In the genomic region with DNA sequence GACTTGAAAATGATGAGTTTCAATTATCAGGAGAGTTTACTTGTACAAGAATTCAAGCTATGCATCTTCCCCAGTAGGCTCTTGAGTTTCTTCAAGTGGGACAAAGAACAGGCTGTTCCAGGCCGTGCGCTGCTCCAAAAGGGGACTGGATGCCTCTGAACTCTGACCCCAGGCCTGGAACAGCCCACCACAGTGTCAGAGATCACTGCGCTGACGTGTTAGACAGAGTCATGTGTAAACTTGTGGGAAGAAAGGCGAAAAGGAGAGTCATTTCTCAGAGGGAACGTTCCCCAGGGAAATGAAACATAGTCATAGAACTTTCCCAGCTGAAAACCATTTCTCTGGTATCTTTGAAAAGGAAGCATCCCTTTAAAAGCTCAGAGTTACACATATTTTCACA, we compare ENCODE assay signal across 13 mouse cellular contexts.
DNase-seq lines count a peak whose midpoint lies in the region; ATAC-seq lines count a peak whose summit lies in the region.
"Had no signal": no experiment of that assay in that cellular context is flagged by ENCODE, and none has a peak within 500 bp of the region (broad histone marks: within the 10 kb centered on the region; RNA-seq: fewer than 3 reads in every experiment).

No protein-coding gene starts in this region.

- H3K27ac ChIP-seq in hindbrain, embryonic 10.5 days = no peak overlapping the region
- no peak overlapping the region for H3K27ac ChIP-seq in hindbrain, embryonic 12.5 days
- H3K27ac ChIP-seq in lung, embryonic 16.5 days (ENCODE audit: low read length) = no peak overlapping the region
- no peak overlapping the region for H3K27ac ChIP-seq in forebrain, embryonic 10.5 days
- H3K27ac ChIP-seq: layer of hippocampus, adult 2 months; liver, embryonic 14.5 days had no signal

- intact Hi-C loops in heart, postnatal 10 days (cut with DNase I) = no loop called here

- no peaks in the 10 kb centered on the region for H3K27me3 ChIP-seq in hindbrain, embryonic 10.5 days (ENCODE audit: insufficient read depth, poor library complexity, severe bottlenecking)
- no peaks in the 10 kb centered on the region for H3K27me3 ChIP-seq in hindbrain, embryonic 12.5 days
- H3K27me3 ChIP-seq in lung, embryonic 16.5 days (ENCODE audit: control insufficient read depth, insufficient read depth, low read depth, low read length) = no peaks in the 10 kb centered on the region
- no peaks in the 10 kb centered on the region for H3K27me3 ChIP-seq in forebrain, embryonic 10.5 days (ENCODE audit: poor library complexity, severe bottlenecking)

- DNase-seq in hindbrain, embryonic 10.5 days (ENCODE audit: low spot score) = peak; percentile 72
- DNase-seq in R1 (ENCODE audit: low read depth, low spot score) = peak; percentile 27
- peak; percentile 61 to 69 for DNase-seq in heart, postnatal 10 days
- DNase-seq in right cerebral cortex, postnatal 10 days (ENCODE audit: low spot score in 2 of 2) = no peak
- no peak for DNase-seq in forebrain, embryonic 10.5 days (ENCODE audit: extremely low spot score, low spot score)
- DNase-seq: adrenal gland, postnatal 10 days; cerebellum, adult 9-11 months; forebrain, postnatal 0 days had no signal

- no peaks in the 10 kb centered on the region for H3K36me3 ChIP-seq in hindbrain, embryonic 10.5 days
- no peaks in the 10 kb centered on the region for H3K36me3 ChIP-seq in hindbrain, embryonic 12.5 days
- no peaks in the 10 kb centered on the region for H3K36me3 ChIP-seq in lung, embryonic 16.5 days (ENCODE audit: control insufficient read depth, insufficient read depth, low read length)
- no peaks in the 10 kb centered on the region for H3K36me3 ChIP-seq in forebrain, embryonic 10.5 days (replicated peaks)

- no peak for ATAC-seq in hindbrain, embryonic 12.5 days (ENCODE audit: low FRiP score)
- peak; percentile 76; the same call in 1 of the 2 replicates for ATAC-seq in lung, embryonic 16.5 days (ENCODE audit: low read depth)
- ATAC-seq in megakaryocyte-erythroid progenitor cell, adult 5-6 weeks (replicated peaks; ENCODE audit: low FRiP score, low TSS enrichment, poor library complexity, severe bottlenecking) = no peak
- ATAC-seq: forebrain, postnatal 0 days had no signal

- H3K4me1 ChIP-seq in hindbrain, embryonic 10.5 days (replicated peaks) = peaks cover 5% of the 10 kb centered on the region
- no peaks in the 10 kb centered on the region for H3K4me1 ChIP-seq in hindbrain, embryonic 12.5 days
- H3K4me1 ChIP-seq in lung, embryonic 16.5 days (replicated peaks; ENCODE audit: control insufficient read depth, insufficient read depth, low read length) = no peaks in the 10 kb centered on the region
- peaks cover 9% of the 10 kb centered on the region; the same call in 1 of the 2 replicates for H3K4me1 ChIP-seq in forebrain, embryonic 10.5 days

- no peak overlapping the region for H3K4me3 ChIP-seq in hindbrain, embryonic 10.5 days
- H3K4me3 ChIP-seq in hindbrain, embryonic 12.5 days = no peak overlapping the region
- no peak overlapping the region for H3K4me3 ChIP-seq in lung, embryonic 16.5 days (ENCODE audit: low read length)
- H3K4me3 ChIP-seq in forebrain, embryonic 10.5 days = no peak overlapping the region
- H3K4me3 ChIP-seq: layer of hippocampus, adult 2 months had no signal

- H3K4me2 ChIP-seq in hindbrain, embryonic 12.5 days (replicated peaks) = no peak overlapping the region
- H3K4me2 ChIP-seq in lung, embryonic 16.5 days (ENCODE audit: low read depth, low read length) = no peak overlapping the region

- no peaks in the 10 kb centered on the region for H3K9me3 ChIP-seq in hindbrain, embryonic 10.5 days
- H3K9me3 ChIP-seq in hindbrain, embryonic 12.5 days (replicated peaks) = no peaks in the 10 kb centered on the region
- H3K9me3 ChIP-seq in lung, embryonic 16.5 days (ENCODE audit: control insufficient read depth, low read length) = no peaks in the 10 kb centered on the region
- no peaks in the 10 kb centered on the region for H3K9me3 ChIP-seq in forebrain, embryonic 10.5 days

- H3K9ac ChIP-seq in hindbrain, embryonic 12.5 days = no peak overlapping the region
- no peak overlapping the region for H3K9ac ChIP-seq in lung, embryonic 16.5 days (ENCODE audit: low read length)
- H3K9ac ChIP-seq: forebrain, postnatal 0 days; liver, embryonic 14.5 days had no signal

- 20% methylated on average over 6 of the region's 6 CpGs for WGBS in hindbrain, embryonic 10.5 days
- WGBS in hindbrain, embryonic 12.5 days = 42% methylated on average over 6 of the region's 6 CpGs
- 33% methylated on average over 6 of the region's 6 CpGs for WGBS in lung, embryonic 16.5 days
- WGBS in forebrain, embryonic 10.5 days = 64% methylated on average over 6 of the region's 6 CpGs

Comparison
In these comparisons a context has a peak if more than half of its experiments do, and no peak if none do; other contexts are left out.
1. DNase-seq: peak in hindbrain, embryonic 10.5 days (single experiment), R1 (single experiment) and heart, postnatal 10 days (2 of 2); none in right cerebral cortex, postnatal 10 days (0 of 2) and forebrain, embryonic 10.5 days (single experiment).